Mouse (Mus musculus): ENCODE data around the gene Gbx2.

The Gbx2 gene

GRCm38 (mm10) chr1:89933028-89933427 lies 2.0 kb upstream of the Gbx2 start:
- Histone ChIP-seq H3K4me3 (replicated peaks; ENCODE audit: low read length) (no peak overlapping the region), H3K27me3 (ENCODE audit: insufficient read depth, low read length) (peaks cover 85% of the 10 kb centered on the region), H3K4me1 (replicated peaks; ENCODE audit: low read depth, low read length) (peaks cover 86% of the 10 kb centered on the region), H3K9me3 (ENCODE audit: low read length) (no peaks in the 10 kb centered on the region), H3K36me3 (ENCODE audit: insufficient read depth, low read length) (peaks cover 14% of the 10 kb centered on the region)
- TF ChIP-seq CTCF (conservative IDR thresholded peaks at IDR 0.05; ENCODE audit: low read length) (no peak), POU5F1 (IDR thresholded peaks at IDR 0.05; ENCODE audit: borderline replicate concordance, low read length) (no peak), NANOG (IDR thresholded peaks at IDR 0.05; ENCODE audit: borderline replicate concordance, low read length) (no peak)

- peaks cover 86% of the 10 kb centered on the region for H3K4me1 ChIP-seq (replicated peaks; ENCODE audit: low read depth, low read length)
- H3K27me3 ChIP-seq (ENCODE audit: insufficient read depth, low read length), result peaks cover 82% of the 10 kb centered on the region
- H3K4me3 ChIP-seq (replicated peaks; ENCODE audit: low read length), result peak overlapping the region; percentile 91; the same call in 1 of the 2 replicates
- no peak for TF ChIP-seq NANOG (IDR thresholded peaks at IDR 0.05; ENCODE audit: borderline replicate concordance, low read length)
- no peak for TF ChIP-seq POU5F1 (IDR thresholded peaks at IDR 0.05; ENCODE audit: borderline replicate concordance, low read length)
- no peak for TF ChIP-seq CTCF (conservative IDR thresholded peaks at IDR 0.05; ENCODE audit: low read length)
- no peaks in the 10 kb centered on the region for H3K9me3 ChIP-seq (ENCODE audit: low read length)
- H3K36me3 ChIP-seq (ENCODE audit: insufficient read depth, low read length), result peaks cover 18% of the 10 kb centered on the region
Observed at GRCm38 (mm10) chr1:89932616-89933015, 1.6 kb upstream of the Gbx2 start.

GRCm38 (mm10) chr1:89932021-89932423 lies 1.0 kb upstream of the Gbx2 start:
- Histone ChIP-seq H3K4me1 (replicated peaks; ENCODE audit: low read depth, low read length) (peaks cover 86% of the 10 kb centered on the region), H3K9me3 (ENCODE audit: low read length) (no peaks in the 10 kb centered on the region), H3K4me3 (replicated peaks; ENCODE audit: low read length) (peak overlapping the region; percentile 91), H3K36me3 (ENCODE audit: insufficient read depth, low read length) (peaks cover 24% of the 10 kb centered on the region), H3K27me3 (ENCODE audit: insufficient read depth, low read length) (peaks cover 78% of the 10 kb centered on the region)
- no peak for TF ChIP-seq CTCF (conservative IDR thresholded peaks at IDR 0.05; ENCODE audit: low read length)
- no peak for TF ChIP-seq POU5F1 (IDR thresholded peaks at IDR 0.05; ENCODE audit: borderline replicate concordance, low read length)
- no peak for TF ChIP-seq NANOG (IDR thresholded peaks at IDR 0.05; ENCODE audit: borderline replicate concordance, low read length)

- Histone ChIP-seq H3K27me3 (ENCODE audit: insufficient read depth, low read length) (peaks cover 69% of the 10 kb centered on the region), H3K4me3 (replicated peaks; ENCODE audit: low read length) (peak overlapping the region; percentile 91), H3K36me3 (ENCODE audit: insufficient read depth, low read length) (peaks cover 38% of the 10 kb centered on the region), H3K9me3 (ENCODE audit: low read length) (no peaks in the 10 kb centered on the region), H3K4me1 (replicated peaks; ENCODE audit: low read depth, low read length) (peaks cover 86% of the 10 kb centered on the region)
- TF ChIP-seq NANOG (IDR thresholded peaks at IDR 0.05; ENCODE audit: borderline replicate concordance, low read length) (no peak), CTCF (conservative IDR thresholded peaks at IDR 0.05; ENCODE audit: low read length) (no peak), POU5F1 (IDR thresholded peaks at IDR 0.05; ENCODE audit: borderline replicate concordance, low read length) (no peak)
Observed at GRCm38 (mm10) chr1:89930551-89930950, 428 bp downstream of the Gbx2 start.

- TF ChIP-seq POU5F1 (IDR thresholded peaks at IDR 0.05; ENCODE audit: borderline replicate concordance, low read length), result no peak
- TF ChIP-seq CTCF (conservative IDR thresholded peaks at IDR 0.05; ENCODE audit: low read length), result no peak
- no peak for TF ChIP-seq NANOG (IDR thresholded peaks at IDR 0.05; ENCODE audit: borderline replicate concordance, low read length)
- peaks cover 43% of the 10 kb centered on the region for H3K36me3 ChIP-seq (ENCODE audit: insufficient read depth, low read length)
Observed at GRCm38 (mm10) chr1:89929721-89930505, 1.1 kb downstream of the Gbx2 start.

GRCm38 (mm10) chr1:89929181-89929580 lies 1.8 kb downstream of the Gbx2 start:
- H3K4me1 ChIP-seq (replicated peaks; ENCODE audit: low read depth, low read length), result peaks cover 86% of the 10 kb centered on the region
- peak overlapping the region; percentile 91 for H3K4me3 ChIP-seq (replicated peaks; ENCODE audit: low read length)
- peaks cover 67% of the 10 kb centered on the region for H3K27me3 ChIP-seq (ENCODE audit: insufficient read depth, low read length)
- TF ChIP-seq CTCF (conservative IDR thresholded peaks at IDR 0.05; ENCODE audit: low read length), result no peak
- TF ChIP-seq POU5F1 (IDR thresholded peaks at IDR 0.05; ENCODE audit: borderline replicate concordance, low read length), result no peak
- H3K9me3 ChIP-seq (ENCODE audit: low read length), result no peaks in the 10 kb centered on the region
- peaks cover 50% of the 10 kb centered on the region for H3K36me3 ChIP-seq (ENCODE audit: insufficient read depth, low read length)

More at GRCm38 (mm10) chr1:89929721-89930505, 1.1 kb downstream of the Gbx2 start:
- Histone ChIP-seq H3K27me3 (ENCODE audit: insufficient read depth, low read length) (peaks cover 67% of the 10 kb centered on the region), H3K4me3 (replicated peaks; ENCODE audit: low read length) (peak overlapping the region; percentile 91), H3K9me3 (ENCODE audit: low read length) (no peaks in the 10 kb centered on the region), H3K4me1 (replicated peaks; ENCODE audit: low read depth, low read length) (peaks cover 86% of the 10 kb centered on the region)

GRCm38 (mm10) chr1:89928676-89929075 lies 2.3 kb downstream of the Gbx2 start:
- Histone ChIP-seq H3K9me3 (ENCODE audit: low read length) (no peaks in the 10 kb centered on the region), H3K4me1 (replicated peaks; ENCODE audit: low read depth, low read length) (peaks cover 86% of the 10 kb centered on the region), H3K27me3 (ENCODE audit: insufficient read depth, low read length) (peaks cover 67% of the 10 kb centered on the region), H3K4me3 (replicated peaks; ENCODE audit: low read length) (peak overlapping the region; percentile 91), H3K36me3 (ENCODE audit: insufficient read depth, low read length) (peaks cover 50% of the 10 kb centered on the region)
- TF ChIP-seq CTCF (conservative IDR thresholded peaks at IDR 0.05; ENCODE audit: low read length) (no peak), POU5F1 (IDR thresholded peaks at IDR 0.05; ENCODE audit: borderline replicate concordance, low read length) (no peak), NANOG (IDR thresholded peaks at IDR 0.05; ENCODE audit: borderline replicate concordance, low read length) (no peak)

GRCm38 (mm10) chr1:89927061-89927661 lies 3.8 kb downstream of the Gbx2 start:
- no peaks in the 10 kb centered on the region for H3K9me3 ChIP-seq (ENCODE audit: low read length)

More at GRCm38 (mm10) chr1:89927061-89927661, 3.8 kb downstream of the Gbx2 start:
- no peak for TF ChIP-seq POU5F1 (IDR thresholded peaks at IDR 0.05; ENCODE audit: borderline replicate concordance, low read length)
- TF ChIP-seq CTCF (conservative IDR thresholded peaks at IDR 0.05; ENCODE audit: low read length), result no peak
- no peak for TF ChIP-seq NANOG (IDR thresholded peaks at IDR 0.05; ENCODE audit: borderline replicate concordance, low read length)
- peak overlapping the region; percentile 91 for H3K4me3 ChIP-seq (replicated peaks; ENCODE audit: low read length)
- peaks cover 67% of the 10 kb centered on the region for H3K27me3 ChIP-seq (ENCODE audit: insufficient read depth, low read length)
- peaks cover 50% of the 10 kb centered on the region for H3K36me3 ChIP-seq (ENCODE audit: insufficient read depth, low read length)
- peaks cover 85% of the 10 kb centered on the region for H3K4me1 ChIP-seq (replicated peaks; ENCODE audit: low read depth, low read length)

Data from E14TG2a.4 (cell line).